Mouse (Mus musculus): Measurements from ENCODE around the gene Kremen1.

- TF ChIP-seq CTCF (IDR thresholded peaks at IDR 0.05; ENCODE audit: insufficient read depth, low read length): no peak
- no peak for TF ChIP-seq POLR2A (IDR thresholded peaks at IDR 0.05; ENCODE audit: borderline replicate concordance, extremely low read depth, low read depth, low read length)
Observed at GRCm38 (mm10) chr11:5251112-5251511, 10.2 kb downstream of the Kremen1 start.

Measured in lung, adult 2 months (tissue).